Mouse (Mus musculus) adrenal gland, adult 18-20 months (tissue): ENCODE data around the gene Nob1. TPM values are rescaled to one million over a fixed set of nuclear protein-coding genes. Genes with fewer than 3 reads are reported as not detected.
A peak's percentile ranks its signal among the peaks of the same experiment; 100 is the strongest.

ENCODE experiments used
- DNase-seq, 2 experiments: peaks; one replicate each; pipeline ENCODE4 v3.0.0; 2021 to 2022; ENCODE audit warnings: low spot score in 2 of 2
- long read RNA-seq, 2 experiments: library from polyadenylated mRNA; stranded (forward); transcript quantifications; one replicate each; pipeline ENCODE4 v2.0.0; 2021
- total RNA-seq, 2 experiments: library from RNA; stranded (reverse); gene quantifications; 1 replicate in 1 of 2; 2 replicates in 1 of 2; pipeline ENCODE4 v1.2.3; 2021

Gene Nob1
- 10 to 100 TPM; 32.2 to 40.8 TPM for total RNA-seq
- long read RNA-seq, experiment 1, transcript Nob1-201 (9 exons, 1,658 nt): major isoform, 18 of 27 reads
- long read RNA-seq, experiment 1, partial matches to known transcripts: 3 of 27 reads
- long read RNA-seq, experiment 1, other reads (novel, unspliced or antisense): 6 of 27 reads
- long read RNA-seq, experiment 2, transcript Nob1-201 (9 exons, 1,658 nt): major isoform, 31 of 45 reads
- long read RNA-seq, experiment 2, partial matches to known transcripts: 10 of 45 reads
- long read RNA-seq, experiment 2, other reads (novel, unspliced or antisense): 4 of 45 reads

DNA sequence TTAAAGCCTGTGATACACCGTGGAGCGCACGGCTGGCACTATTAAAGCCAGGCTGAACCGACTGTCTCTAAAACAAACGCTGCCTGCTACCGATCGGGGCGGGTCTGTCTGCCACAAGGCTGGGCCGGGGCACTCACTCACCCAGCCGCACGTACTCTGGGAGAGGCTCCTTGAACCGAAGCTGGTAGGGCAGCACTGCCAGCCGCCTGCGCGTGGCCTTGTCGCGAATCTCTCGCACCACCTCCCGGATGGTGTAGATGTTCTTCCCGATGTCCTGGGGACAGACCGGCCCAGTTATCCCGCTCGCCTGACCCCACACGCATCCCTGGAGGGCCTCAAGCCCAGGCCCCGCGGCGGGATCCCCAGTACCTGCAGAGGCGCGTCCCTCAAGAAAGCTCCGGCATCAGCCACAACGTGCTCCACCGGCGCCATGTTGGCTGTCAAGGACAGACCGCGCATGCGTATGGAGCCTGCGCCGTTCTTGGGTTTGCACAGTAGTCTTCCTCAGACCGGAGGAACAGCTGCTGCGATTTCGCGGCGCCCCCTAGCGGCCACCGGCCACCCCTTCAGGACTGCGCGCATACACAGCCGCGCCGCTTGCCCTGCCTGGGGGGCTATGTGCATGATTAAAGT is at the start of gene Nob1:
TSS of gene Nob1 (minus strand) at position 455 of the 633 bp plus-strand sequence.
- DNase-seq: peak; percentile 98 to 99

GRCm38 (mm10) chr8:107473369-107473768 is 48.5 kb upstream of the Nob1 start:
- no peak for DNase-seq

GRCm38 (mm10) chr8:107472403-107473100 is 47.7 kb upstream of the Nob1 start:
- no peak for DNase-seq

- no peak for DNase-seq
Observed at GRCm38 (mm10) chr8:107470302-107470701, 45.5 kb upstream of the Nob1 start.

GRCm38 (mm10) chr8:107468811-107469302 is 44.0 kb upstream of the Nob1 start:
- no peak for DNase-seq

DNA sequence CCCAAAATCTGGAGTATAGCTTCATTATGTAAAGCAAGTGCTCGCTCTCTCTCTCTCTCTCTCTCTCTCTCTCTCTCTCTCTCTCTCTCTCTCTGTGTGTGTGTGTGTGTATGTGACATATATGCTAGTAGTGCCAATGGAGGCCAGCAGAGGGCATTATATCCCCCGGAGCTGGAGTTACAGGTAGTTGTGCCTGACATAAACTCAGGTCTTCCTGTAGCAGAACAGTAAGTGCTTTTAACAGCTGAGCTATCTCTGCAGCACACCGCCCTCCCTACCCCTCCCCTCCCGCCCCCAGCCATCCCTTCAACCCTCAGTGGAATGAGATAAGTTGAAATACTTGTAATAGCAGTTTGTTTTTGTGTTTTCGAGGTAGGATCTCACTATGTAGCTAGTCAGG is 41.8 kb upstream of the Nob1 start:
- no peak for DNase-seq

- no peak for DNase-seq
Observed at GRCm38 (mm10) chr8:107465332-107465990, 40.6 kb upstream of the Nob1 start.

GRCm38 (mm10) chr8:107462423-107462822 is 37.6 kb upstream of the Nob1 start:
- no peak for DNase-seq

DNA sequence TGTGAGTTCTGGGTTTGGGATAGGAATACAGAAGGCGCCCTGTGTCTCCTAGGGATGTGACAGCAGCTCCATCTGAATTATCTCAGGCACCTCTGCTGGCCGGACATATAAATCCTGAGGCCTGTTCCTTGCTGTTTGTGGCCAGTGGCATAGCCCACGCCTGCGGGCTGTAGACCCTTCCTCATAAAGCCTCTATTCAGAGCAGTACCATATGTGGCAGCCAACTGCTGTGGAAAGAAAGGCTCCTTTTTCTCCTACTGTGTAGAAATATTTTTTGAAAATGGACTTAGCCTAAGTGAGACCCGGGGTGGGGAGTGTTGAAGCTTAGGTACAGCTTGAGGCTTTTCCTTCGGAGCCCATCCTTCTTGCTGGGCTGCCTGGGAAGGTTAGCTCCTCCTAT is 33.4 kb upstream of the Nob1 start:
- DNase-seq: no peak

DNA sequence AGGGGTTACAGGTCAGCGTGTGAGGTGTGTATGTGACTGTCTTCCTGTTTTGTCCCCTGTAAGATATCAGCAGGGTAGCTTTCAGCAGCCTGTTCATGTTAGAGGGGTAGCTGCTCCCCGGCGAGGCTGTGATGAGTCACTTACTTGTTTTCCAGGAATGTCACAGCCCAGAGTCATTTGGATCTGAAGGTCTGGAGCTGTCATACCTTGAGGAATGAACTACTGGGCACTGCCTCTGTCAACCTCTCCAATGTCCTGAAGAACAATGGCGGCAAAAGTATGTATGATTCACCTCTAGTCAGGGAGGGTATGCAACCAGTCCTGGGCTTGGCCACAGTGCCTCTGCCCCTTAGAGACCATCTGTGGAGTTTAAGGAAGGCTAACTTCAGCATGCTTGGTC is 32.9 kb upstream of the Nob1 start:
- peak in 1 of 2 experiments; percentile 20 for DNase-seq

- DNase-seq: peak in 1 of 2 experiments; percentile 23
Observed at GRCm38 (mm10) chr8:107455268-107455667, 30.4 kb upstream of the Nob1 start.

- no peak for DNase-seq
Observed at GRCm38 (mm10) chr8:107453386-107453785, 28.5 kb upstream of the Nob1 start.

GRCm38 (mm10) chr8:107451414-107452066 is 26.7 kb upstream of the Nob1 start:
- DNase-seq: no peak

GRCm38 (mm10) chr8:107449655-107450054 is 24.8 kb upstream of the Nob1 start:
- DNase-seq: no peak

GRCm38 (mm10) chr8:107449130-107449529 is 24.3 kb upstream of the Nob1 start:
- DNase-seq: no peak

DNA sequence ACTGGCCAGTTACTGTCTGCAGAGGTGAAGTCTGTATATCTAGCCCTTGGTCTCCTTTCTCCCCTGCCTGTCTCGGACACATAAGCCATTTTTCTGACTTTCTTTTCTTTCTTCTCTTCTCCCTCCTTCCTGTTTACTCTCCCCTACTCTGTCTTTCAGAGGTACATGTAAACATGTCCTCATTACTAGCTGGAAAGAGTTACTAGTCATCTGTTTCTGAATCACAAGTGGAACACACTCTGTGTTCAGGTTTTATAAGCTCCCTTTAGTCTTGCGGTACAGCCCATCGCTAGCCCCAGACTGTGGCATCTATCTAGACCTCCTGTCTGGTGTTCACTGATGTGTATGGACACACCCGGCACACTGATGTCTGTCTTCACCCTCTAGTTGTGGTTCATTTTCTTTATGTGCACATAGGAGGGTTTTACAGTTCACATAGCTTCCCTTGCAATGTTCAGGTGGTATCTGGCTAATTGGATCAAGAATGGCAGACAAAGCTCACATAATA is 23.6 kb upstream of the Nob1 start:
- no peak for DNase-seq

DNA sequence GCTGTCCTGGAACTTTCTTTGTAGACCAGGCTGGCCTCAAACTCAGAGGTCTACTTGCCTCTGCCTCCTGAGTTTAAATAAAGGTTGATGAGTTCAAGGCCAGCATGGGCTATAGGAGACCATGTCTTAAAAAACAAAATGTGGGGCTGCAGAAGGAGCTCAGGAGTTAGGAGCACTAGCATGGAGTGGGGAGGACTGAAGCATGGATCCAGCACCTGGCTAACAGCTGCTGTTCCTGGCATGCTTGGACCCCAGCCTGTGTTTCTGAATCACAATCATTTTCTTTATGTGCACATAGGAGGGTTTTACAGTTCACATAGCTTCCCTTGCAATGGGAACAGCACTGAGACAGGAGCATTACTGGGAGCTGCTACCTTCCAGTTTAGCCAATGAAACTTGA is 22.9 kb upstream of the Nob1 start:
- DNase-seq: no peak

- DNase-seq: no peak
Observed at GRCm38 (mm10) chr8:107444626-107445025, 19.8 kb upstream of the Nob1 start.

DNA sequence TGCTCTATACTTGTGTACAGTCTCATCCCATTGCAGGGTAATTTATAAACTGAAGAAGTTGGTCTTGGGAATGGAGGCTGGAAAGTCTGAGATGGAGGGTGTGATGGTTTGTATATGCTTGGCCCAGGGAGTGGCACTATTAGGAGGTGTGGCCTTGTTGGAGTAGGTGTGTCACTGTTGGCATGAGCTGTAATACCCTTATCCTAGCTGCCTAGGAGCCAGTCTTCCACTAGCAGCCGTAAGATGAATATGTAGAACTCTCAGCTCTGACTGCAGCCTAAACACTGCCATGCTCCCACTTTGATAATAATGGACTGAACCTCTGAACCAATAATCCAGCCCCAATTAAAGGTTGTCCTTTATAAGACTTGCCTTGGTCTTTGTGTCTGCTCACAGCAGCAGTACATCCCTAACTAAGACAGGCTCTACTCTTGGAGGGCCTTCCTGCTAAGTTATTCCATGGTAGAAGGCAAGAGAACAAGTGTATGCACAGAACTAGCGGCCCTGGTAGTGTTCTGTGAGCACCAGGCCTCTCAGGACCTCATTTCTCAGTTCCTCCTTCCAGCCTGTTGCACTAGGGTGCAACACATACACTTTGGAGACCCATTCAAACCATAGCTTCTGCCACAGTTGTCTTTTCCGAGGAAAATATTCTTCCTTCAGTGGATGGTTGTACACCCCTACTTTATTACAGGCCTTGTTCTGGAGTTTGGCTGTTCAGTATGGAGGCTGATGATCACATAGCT is 15.2 kb upstream of the Nob1 start:
- DNase-seq: no peak

- DNase-seq: no peak
Observed at GRCm38 (mm10) chr8:107437711-107438110, 12.9 kb upstream of the Nob1 start.
